Mouse (Mus musculus) ovary, postnatal 36 days (tissue): ENCODE measurements around the gene Cdkal1.

Experiments
- DNase-seq: peaks from one replicate; pipeline ENCODE4 v3.0.0; 2022; ENCODE audit warnings: low spot score, mixed read lengths

The Cdkal1 gene

GRCm38 (mm10) chr13:29499750-29500149, 355.7 kb downstream of the Cdkal1 start:
- DNase-seq: no peak

GRCm38 (mm10) chr13:29497286-29497685, 358.2 kb downstream of the Cdkal1 start:
- no peak for DNase-seq

- DNase-seq: no peak
Measured at GRCm38 (mm10) chr13:29490341-29490740, 365.1 kb downstream of the Cdkal1 start.

GRCm38 (mm10) chr13:29489476-29489875, 366.0 kb downstream of the Cdkal1 start:
- DNase-seq: no peak

- no peak for DNase-seq
Measured at GRCm38 (mm10) chr13:29486709-29487108, 368.8 kb downstream of the Cdkal1 start.

- DNase-seq: no peak
Measured at GRCm38 (mm10) chr13:29483950-29484349, 371.5 kb downstream of the Cdkal1 start.

- DNase-seq: no peak
Measured at GRCm38 (mm10) chr13:29482147-29482863, 373.2 kb downstream of the Cdkal1 start.

- no peak for DNase-seq
Measured at GRCm38 (mm10) chr13:29476421-29476820, 379.1 kb downstream of the Cdkal1 start.

- no peak for DNase-seq
Measured at GRCm38 (mm10) chr13:29474301-29474700, 381.2 kb downstream of the Cdkal1 start.

GRCm38 (mm10) chr13:29473779-29474178, 381.7 kb downstream of the Cdkal1 start:
- no peak for DNase-seq

- no peak for DNase-seq
Measured at GRCm38 (mm10) chr13:29462271-29462670, 393.2 kb downstream of the Cdkal1 start.

GRCm38 (mm10) chr13:29460741-29461140, 394.7 kb downstream of the Cdkal1 start:
- no peak for DNase-seq

- DNase-seq: no peak
Measured at GRCm38 (mm10) chr13:29458385-29458784, 397.1 kb downstream of the Cdkal1 start.

- no peak for DNase-seq
Measured at GRCm38 (mm10) chr13:29437067-29437466, 418.4 kb downstream of the Cdkal1 start.

- no peak for DNase-seq
Measured at GRCm38 (mm10) chr13:29434726-29435125, 420.7 kb downstream of the Cdkal1 start.

GRCm38 (mm10) chr13:29430919-29431318, 424.6 kb downstream of the Cdkal1 start:
- DNase-seq: no peak

- no peak for DNase-seq
Measured at GRCm38 (mm10) chr13:29429877-29430276, 425.6 kb downstream of the Cdkal1 start.

GRCm38 (mm10) chr13:29429196-29429595, 426.3 kb downstream of the Cdkal1 start:
- DNase-seq: no peak

GRCm38 (mm10) chr13:29416450-29417136, 438.9 kb downstream of the Cdkal1 start:
- DNase-seq: no peak

- DNase-seq: no peak
Measured at GRCm38 (mm10) chr13:29415967-29416366, 439.5 kb downstream of the Cdkal1 start.

GRCm38 (mm10) chr13:29414878-29415277, 440.6 kb downstream of the Cdkal1 start:
- no peak for DNase-seq

- DNase-seq: no peak
Measured at GRCm38 (mm10) chr13:29414470-29414869, 441.0 kb downstream of the Cdkal1 start.

GRCm38 (mm10) chr13:29411176-29411575, 444.3 kb downstream of the Cdkal1 start:
- DNase-seq: no peak

GRCm38 (mm10) chr13:29407619-29408018, 447.9 kb downstream of the Cdkal1 start:
- DNase-seq: no peak
